Mouse (Mus musculus) liver, embryonic 11.5 days (tissue): ENCODE measurements around the gene Olfr1006. TPM values are rescaled to one million over a fixed set of nuclear protein-coding genes. Genes with fewer than 3 reads are reported as not detected.

Experiments
- polyA plus RNA-seq: library from polyadenylated mRNA; unstranded; fragments of >200 nt; fragmentation: Nextera tagmentation; extraction: Ambion mirVana; gene quantifications from 2 replicates; pipeline ENCODE4 v1.2.1, GENCODE M21; 2014

The Olfr1006 gene
- polyA plus RNA-seq, 1 experiment from 2014 or later, result not detected

Other genes starting within 250 kb of the Olfr1006 start
- not detected in 2 replicates for gene Olfr994, start 242.3 kb downstream of the Olfr1006 start, polyA plus RNA-seq
- gene Olfr995, start 235.1 kb downstream of the Olfr1006 start, polyA plus RNA-seq, result not detected in 2 replicates
- not detected in 2 replicates for gene 4833423E24Rik, start 159.7 kb downstream of the Olfr1006 start, polyA plus RNA-seq
- not detected in 2 replicates for gene Olfr996, start 99.6 kb downstream of the Olfr1006 start, polyA plus RNA-seq
- gene Olfr998, start 89.8 kb downstream of the Olfr1006 start, polyA plus RNA-seq, result not detected in 2 replicates
- not detected in 2 replicates for gene Olfr1000, start 66.9 kb downstream of the Olfr1006 start, polyA plus RNA-seq
- gene Olfr1002, start 28.1 kb downstream of the Olfr1006 start, polyA plus RNA-seq, result not detected in 2 replicates
- gene Olfr154, start 14.3 kb downstream of the Olfr1006 start, polyA plus RNA-seq, result not detected in 2 replicates
- not detected in 2 replicates for gene Olfr1008, start 10.7 kb upstream of the Olfr1006 start, polyA plus RNA-seq
- gene Olfr1009, start 36.7 kb upstream of the Olfr1006 start, polyA plus RNA-seq, result not detected in 2 replicates
- not detected in 2 replicates for gene Olfr1012, start 84.0 kb upstream of the Olfr1006 start, polyA plus RNA-seq
- not detected in 2 replicates for gene Olfr1013, start 88.3 kb upstream of the Olfr1006 start, polyA plus RNA-seq
- not detected in 2 replicates for gene Olfr1014, start 93.9 kb upstream of the Olfr1006 start, polyA plus RNA-seq
- not detected in 2 replicates for gene Olfr1015, start 103.2 kb upstream of the Olfr1006 start, polyA plus RNA-seq
- not detected in 2 replicates for gene Olfr1016, start 123.8 kb upstream of the Olfr1006 start, polyA plus RNA-seq
- gene Olfr1018, start 139.7 kb upstream of the Olfr1006 start, polyA plus RNA-seq, result not detected in 2 replicates
- gene Olfr1019, start 166.7 kb upstream of the Olfr1006 start, polyA plus RNA-seq, result not detected in 2 replicates
- gene Olfr1020, start 168.3 kb upstream of the Olfr1006 start, polyA plus RNA-seq, result not detected in 2 replicates
- not detected in 2 replicates for gene Olfr1022, start 189.8 kb upstream of the Olfr1006 start, polyA plus RNA-seq
- gene Olfr1023, start 206.9 kb upstream of the Olfr1006 start, polyA plus RNA-seq, result not detected in 2 replicates
- not detected in 2 replicates for gene Olfr1024, start 226.3 kb upstream of the Olfr1006 start, polyA plus RNA-seq
- gene Olfr1025-ps1, start 236.4 kb upstream of the Olfr1006 start, polyA plus RNA-seq, result not detected in 2 replicates
- gene Olfr1026, start 242.8 kb upstream of the Olfr1006 start, polyA plus RNA-seq, result not detected in 2 replicates